8 mouse cellular contexts compared by ENCODE assay signal in genomic region chr19:34640623-34641022, GRCm38 (mm10). TPM values are rescaled to one million over a fixed set of nuclear protein-coding genes. Genes with fewer than 3 reads are reported as not detected.
A peak's percentile ranks its signal among the peaks of the same experiment; 100 is the strongest.
DNase-seq lines count a peak whose midpoint lies in the region; ATAC-seq and TF ChIP-seq lines count a peak whose summit lies in the region.

Gene Ifit1bl2, minus strand, starts transcription at chr19:34640743.
Gene Ifit1, plus strand, starts transcription at chr19:34640871.

- peak within 1 kb of the TSS; percentile 33 for H3K4me2 ChIP-seq in embryonic facial prominence, embryonic 15.5 days (replicated peaks)
- no peak within 1 kb of the TSS for H3K4me2 ChIP-seq in limb, embryonic 14.5 days (replicated peaks; ENCODE audit: low read depth, low read length, severe bottlenecking)
- H3K4me2 ChIP-seq in neural tube, embryonic 15.5 days = no peak within 1 kb of the TSS

- H3K36me3 ChIP-seq in spleen, adult 2 months (ENCODE audit: control insufficient read depth, insufficient read depth, low read length) = no peaks in the 10 kb centered on the region
- H3K36me3 ChIP-seq in embryonic facial prominence, embryonic 15.5 days = no peaks in the 10 kb centered on the region
- no peaks in the 10 kb centered on the region for H3K36me3 ChIP-seq in limb, embryonic 14.5 days (ENCODE audit: control insufficient read depth, insufficient read depth, low read length)
- no peaks in the 10 kb centered on the region; the same call in 1 of the 2 replicates for H3K36me3 ChIP-seq in small intestine, adult 2 months (ENCODE audit: control insufficient read depth, insufficient read depth, low read length)
- no peaks in the 10 kb centered on the region for H3K36me3 ChIP-seq in neural tube, embryonic 15.5 days

- no peak for TF ChIP-seq CTCF in spleen, adult 2 months (IDR thresholded peaks at IDR 0.05; ENCODE audit: extremely low read depth, insufficient read depth, insufficient read length, insufficient replicate concordance)
- no peak for TF ChIP-seq CTCF in small intestine, adult 2 months (IDR thresholded peaks at IDR 0.05; ENCODE audit: extremely low read depth, insufficient read length, insufficient replicate concordance, low read depth, low read length)

- peak within 1 kb of the TSS; percentile 54 for H3K27ac ChIP-seq in spleen, adult 2 months (ENCODE audit: insufficient read depth, low read length)
- H3K27ac ChIP-seq in embryonic facial prominence, embryonic 15.5 days (replicated peaks) = no peak within 1 kb of the TSS
- no peak within 1 kb of the TSS for H3K27ac ChIP-seq in limb, embryonic 14.5 days (replicated peaks; ENCODE audit: low read depth, low read length)
- H3K27ac ChIP-seq in small intestine, adult 2 months (ENCODE audit: insufficient read depth, low read depth, low read length) = peak within 1 kb of the TSS; percentile 75
- H3K27ac ChIP-seq in neural tube, embryonic 15.5 days (replicated peaks) = no peak within 1 kb of the TSS

- H3K4me1 ChIP-seq in spleen, adult 2 months (ENCODE audit: control insufficient read depth, insufficient read depth, insufficient read length) = peaks cover 6% of the 10 kb centered on the region; the same call in 1 of the 2 replicates
- peaks cover 7% of the 10 kb centered on the region; the same call in 1 of the 2 replicates for H3K4me1 ChIP-seq in embryonic facial prominence, embryonic 15.5 days
- no peaks in the 10 kb centered on the region for H3K4me1 ChIP-seq in limb, embryonic 14.5 days (ENCODE audit: control insufficient read depth, insufficient read depth, low read length)
- peaks cover 2% of the 10 kb centered on the region; the same call in 1 of the 2 replicates for H3K4me1 ChIP-seq in small intestine, adult 2 months (ENCODE audit: control insufficient read depth, insufficient read depth, insufficient read length, low read length)
- H3K4me1 ChIP-seq in neural tube, embryonic 15.5 days = no peaks in the 10 kb centered on the region

- 4% methylated on average over 4 of the region's 4 CpGs for WGBS in spleen, adult 2 months
- 24% methylated on average over 4 of the region's 4 CpGs for WGBS in embryonic facial prominence, embryonic 15.5 days
- 29% methylated on average over 4 of the region's 4 CpGs for WGBS in limb, embryonic 14.5 days
- WGBS in small intestine, adult 2 months = 2% methylated on average over 4 of the region's 4 CpGs
- WGBS in neural tube, embryonic 15.5 days = 62% methylated on average over 4 of the region's 4 CpGs

- TF ChIP-seq POLR2A in spleen, adult 2 months (IDR thresholded peaks at IDR 0.05; ENCODE audit: low read depth, low read length) = peak; percentile 29; the same call in 1 of the 2 replicates
- TF ChIP-seq POLR2A in limb, embryonic 14.5 days (IDR thresholded peaks at IDR 0.05; ENCODE audit: borderline replicate concordance, extremely low read depth, insufficient read depth, insufficient read length) = no peak
- no peak for TF ChIP-seq POLR2A in small intestine, adult 2 months (IDR thresholded peaks at IDR 0.05; ENCODE audit: low read depth, low read length)

- H3K9me3 ChIP-seq in embryonic facial prominence, embryonic 15.5 days (replicated peaks) = no peaks in the 10 kb centered on the region
- H3K9me3 ChIP-seq in limb, embryonic 14.5 days (ENCODE audit: control insufficient read depth, low read length) = no peaks in the 10 kb centered on the region
- H3K9me3 ChIP-seq in neural tube, embryonic 15.5 days (replicated peaks) = no peaks in the 10 kb centered on the region

- no peak within 1 kb of the TSS for H3K9ac ChIP-seq in embryonic facial prominence, embryonic 15.5 days
- H3K9ac ChIP-seq in limb, embryonic 14.5 days (ENCODE audit: low read depth, low read length, severe bottlenecking) = peak within 1 kb of the TSS; percentile 13; the same call in 1 of the 2 replicates
- H3K9ac ChIP-seq in neural tube, embryonic 15.5 days (replicated peaks) = no peak within 1 kb of the TSS

- H3K27me3 ChIP-seq in spleen, adult 2 months (ENCODE audit: control insufficient read depth, insufficient read depth, low read length) = no peaks in the 10 kb centered on the region
- H3K27me3 ChIP-seq in embryonic facial prominence, embryonic 15.5 days = no peaks in the 10 kb centered on the region
- no peaks in the 10 kb centered on the region for H3K27me3 ChIP-seq in limb, embryonic 14.5 days (ENCODE audit: control insufficient read depth, insufficient read depth, low read length)
- no peaks in the 10 kb centered on the region for H3K27me3 ChIP-seq in small intestine, adult 2 months (ENCODE audit: control insufficient read depth, insufficient read depth, low read length)
- no peaks in the 10 kb centered on the region for H3K27me3 ChIP-seq in neural tube, embryonic 15.5 days (replicated peaks)

- no peak for ATAC-seq in embryonic facial prominence, embryonic 15.5 days (ENCODE audit: insufficient number of reproducible peaks, low FRiP score, low TSS enrichment, low read depth)
- no peak for ATAC-seq in limb, embryonic 14.5 days (ENCODE audit: low FRiP score, low read depth)
- ATAC-seq in neural tube, embryonic 15.5 days (ENCODE audit: low FRiP score) = no peak

- H3K4me3 ChIP-seq in spleen, adult 2 months (ENCODE audit: extremely low read depth, insufficient read depth, insufficient read length) = peak within 1 kb of the TSS; percentile 55
- H3K4me3 ChIP-seq in embryonic facial prominence, embryonic 15.5 days (replicated peaks) = 0 out of 2 replicates have a peak within 1 kb of the TSS, but pooled peaks have one; percentile 2
- H3K4me3 ChIP-seq in limb, embryonic 14.5 days (replicated peaks; ENCODE audit: low read length) = no peak within 1 kb of the TSS
- H3K4me3 ChIP-seq in small intestine, adult 2 months (ENCODE audit: low read depth, low read length) = peak within 1 kb of the TSS; percentile 48
- H3K4me3 ChIP-seq in neural tube, embryonic 15.5 days (replicated peaks) = no peak within 1 kb of the TSS

- DNase-seq in spleen, adult 2 months (ENCODE audit: low read depth in 1 of 2, low spot score in 2 of 2) = peak; percentile 28 to 63
- no peak for DNase-seq in spleen, postnatal 4 days (ENCODE audit: low spot score in 2 of 2)
- DNase-seq in limb, embryonic 14.5 days (ENCODE audit: low spot score) = no peak
- DNase-seq in urinary bladder, postnatal 14 days (ENCODE audit: low spot score) = no peak
- no peak for DNase-seq in gastrocnemius, postnatal 10 days

RNA-seq across cellular contexts. Expression of gene Ifit1bl2, which starts in this region (rescaled TPM):
- polyA plus RNA-seq in spleen, adult 2 months (2012; rRNA removed) = 0.05 and 0.11 TPM in 2 replicates
- polyA plus RNA-seq in embryonic facial prominence, embryonic 15.5 days (2015; fragmentation: Nextera tagmentation; extraction: Ambion mirVana) = 0.13 and 0.24 TPM in 2 replicates
- polyA plus RNA-seq in limb, embryonic 14.5 days (2012; rRNA removed) = 0.12 and 0.18 TPM in 2 replicates
- 0.22 and 0.37 TPM in 2 replicates for polyA plus RNA-seq in limb, embryonic 14.5 days (2014; fragmentation: Nextera tagmentation; extraction: Ambion mirVana)
- polyA plus RNA-seq in small intestine, adult 2 months (2012; rRNA removed) = 4.8 and 11.3 TPM in 2 replicates
- total RNA-seq in gastrocnemius, postnatal 10 days (2021) = under 1 TPM in 1 of 2 experiments, not detected in 1; 0.12 TPM
- 0.38 and 0.41 TPM in 2 replicates for polyA plus RNA-seq in neural tube, embryonic 15.5 days (2015; fragmentation: Nextera tagmentation; extraction: Ambion mirVana)

RNA-seq across cellular contexts. Expression of gene Ifit1, which starts in this region (rescaled TPM):
- 2.0 and 2.4 TPM in 2 replicates for polyA plus RNA-seq in spleen, adult 2 months (2012; rRNA removed)
- polyA plus RNA-seq in embryonic facial prominence, embryonic 15.5 days (2015; fragmentation: Nextera tagmentation; extraction: Ambion mirVana) = 1.1 and 1.2 TPM in 2 replicates
- 0.28 and 0.49 TPM in 2 replicates for polyA plus RNA-seq in limb, embryonic 14.5 days (2012; rRNA removed)
- 0.72 and 0.98 TPM in 2 replicates for polyA plus RNA-seq in limb, embryonic 14.5 days (2014; fragmentation: Nextera tagmentation; extraction: Ambion mirVana)
- polyA plus RNA-seq in small intestine, adult 2 months (2012; rRNA removed) = 2.8 and 15.4 TPM in 2 replicates
- total RNA-seq in gastrocnemius, postnatal 10 days (2021) = under 1 TPM; 0.09 to 0.12 TPM
- polyA plus RNA-seq in neural tube, embryonic 15.5 days (2015; fragmentation: Nextera tagmentation; extraction: Ambion mirVana) = 0.63 and 2.0 TPM in 2 replicates

Comparison
In these comparisons a context has a peak if more than half of its experiments do, and no peak if none do; other contexts are left out.
1. DNase-seq: peak in spleen, adult 2 months (2 of 2); none in spleen, postnatal 4 days (0 of 2), limb, embryonic 14.5 days (single experiment), urinary bladder, postnatal 14 days (single experiment) and gastrocnemius, postnatal 10 days (single experiment).
2. H3K27ac ChIP-seq: peak in spleen, adult 2 months (single experiment) and small intestine, adult 2 months (single experiment); none in embryonic facial prominence, embryonic 15.5 days (single experiment), limb, embryonic 14.5 days (single experiment) and neural tube, embryonic 15.5 days (single experiment).
3. H3K4me3 ChIP-seq: peak in spleen, adult 2 months (single experiment), embryonic facial prominence, embryonic 15.5 days (single experiment) and small intestine, adult 2 months (single experiment); none in limb, embryonic 14.5 days (single experiment) and neural tube, embryonic 15.5 days (single experiment).